Mouse (Mus musculus) lung, embryonic 16.5 days (tissue): ENCODE data around the gene Itgb5. TPM values are rescaled to one million over a fixed set of nuclear protein-coding genes. Genes with fewer than 3 reads are reported as not detected.

Experiments
- ATAC-seq: fragments of 200-750 bp; cut with Nextera tagmentation; 2 replicates; pipeline ENCODE4 v1.8.0; 2017; ENCODE audit warnings: low read depth, mild to moderate bottlenecking, moderate library complexity
- H3K27ac ChIP-seq: fragments of 300-500 bp; sonication (generic); 2 replicates; pipeline ENCODE4 v1.5.1; 2014; ENCODE audit warnings: mild to moderate bottlenecking, control low read depth, low read length
- H3K27me3 ChIP-seq: fragments of 300-500 bp; sonication (generic); 2 replicates; pipeline ENCODE4 v1.6.1; 2014; ENCODE audit warnings: low read depth, low read length, mixed read lengths; ENCODE audit not compliant: control insufficient read depth, insufficient read depth
- H3K36me3 ChIP-seq: fragments of 300-500 bp; sonication (generic); 2 replicates; pipeline ENCODE4 v1.6.1; 2014; ENCODE audit warnings: low read length; ENCODE audit not compliant: control insufficient read depth, insufficient read depth
- H3K4me1 ChIP-seq: fragments of 300-500 bp; sonication (generic); replicated peaks from 2 replicates; pipeline ENCODE4 v1.6.1; 2014; ENCODE audit warnings: low read length, mixed read lengths; ENCODE audit not compliant: control insufficient read depth, insufficient read depth
- H3K4me2 ChIP-seq: fragments of 300-500 bp; sonication (generic); 2 replicates; pipeline ENCODE4 v1.6.1; 2014; ENCODE audit warnings: low read depth, low read length, control low read depth
- H3K4me3 ChIP-seq: fragments of 300-500 bp; sonication (generic); 2 replicates; pipeline ENCODE4 v1.5.1; 2014; ENCODE audit warnings: mild to moderate bottlenecking, low read length, control low read depth
- H3K9ac ChIP-seq: fragments of 300-500 bp; sonication (generic); 2 replicates; pipeline ENCODE4 v1.6.1; 2014; ENCODE audit warnings: low read length, control low read depth
- H3K9me3 ChIP-seq: fragments of 300-500 bp; sonication (generic); 2 replicates; pipeline ENCODE4 v1.6.1; 2016; ENCODE audit warnings: low read length; ENCODE audit not compliant: control insufficient read depth
- WGBS: fragments of 180-500 bp; shearing (Covaris S2); extraction: QIAGEN DNeasy Blood & Tissue Kit; methylation state at CpG from one replicate; pipeline ENCODE4 v1.1.7; 2014; 5-methylcytosine and 5-hydroxymethylcytosine counted together
- polyA plus RNA-seq: library from polyadenylated mRNA; unstranded; fragments of >200 nt; fragmentation: Nextera tagmentation; extraction: Ambion mirVana; gene quantifications from 2 replicates; pipeline ENCODE4 v1.2.1, GENCODE M21; 2015

The Itgb5 gene
- polyA plus RNA-seq, 1 experiment from 2014 or later: 10.9 TPM

GRCm38 (mm10) chr16:33891561-33892281 is 62.3 kb downstream of the Itgb5 start:
- peak; percentile 76 for ATAC-seq
- Histone ChIP-seq H3K4me2 (peak overlapping the region; percentile 55), H3K27me3 (no peaks in the 10 kb centered on the region), H3K9ac (peak overlapping the region; percentile 23), H3K9me3 (no peaks in the 10 kb centered on the region), H3K4me3 (peak overlapping the region; percentile 35), H3K4me1 (peaks cover 35% of the 10 kb centered on the region), H3K27ac (peak overlapping the region; percentile 87), H3K36me3 (no peaks in the 10 kb centered on the region)
- WGBS: 6% methylated on average over 14 of the region's 14 CpGs

DNA sequence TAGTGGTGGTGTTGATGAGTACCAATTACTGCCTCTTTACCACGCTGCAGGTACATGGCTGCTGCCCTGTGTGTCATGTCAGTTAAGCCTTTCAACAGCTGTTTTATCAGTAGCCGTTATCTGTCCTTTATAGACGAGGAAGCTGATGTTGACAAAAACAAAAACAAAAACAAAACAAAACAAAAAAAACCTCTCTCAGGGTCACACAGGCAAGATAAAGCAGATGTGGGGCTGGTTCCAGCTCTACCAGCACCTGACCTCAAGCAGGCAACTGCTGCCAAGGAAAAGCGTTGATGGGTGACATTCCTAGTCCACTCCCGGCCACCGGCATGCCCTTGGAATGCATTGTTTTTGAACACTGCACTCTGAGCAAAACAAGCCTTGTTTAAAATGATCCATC is 63.1 kb downstream of the Itgb5 start:
- Histone ChIP-seq H3K4me2 (peak overlapping the region; percentile 55), H3K9me3 (no peaks in the 10 kb centered on the region), H3K27me3 (no peaks in the 10 kb centered on the region), H3K27ac (peak overlapping the region; percentile 87; the same call in 1 of the 2 replicates), H3K9ac (no peak overlapping the region), H3K4me3 (no peak overlapping the region), H3K4me1 (peaks cover 32% of the 10 kb centered on the region), H3K36me3 (no peaks in the 10 kb centered on the region)
- 17% methylated on average over 6 of the region's 6 CpGs for WGBS
- ATAC-seq: no peak

DNA sequence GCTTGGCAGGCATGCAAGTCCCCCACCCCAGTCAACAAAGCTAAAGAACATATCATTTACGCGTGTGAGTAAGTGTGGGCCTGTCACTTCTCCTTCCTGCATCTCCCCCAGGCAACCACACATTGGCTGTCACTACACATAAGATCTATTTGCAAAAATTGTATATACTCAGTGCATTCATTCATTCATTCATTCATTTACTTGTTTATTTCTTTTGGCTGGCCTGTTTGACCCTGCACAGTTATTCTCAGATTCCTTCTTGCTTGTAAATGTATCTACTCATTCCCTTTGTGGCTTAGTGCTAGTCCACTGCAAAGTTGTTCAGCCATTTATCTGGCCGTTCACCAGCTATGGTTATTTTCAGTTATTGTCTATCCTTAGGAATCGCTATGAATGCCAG is 64.3 kb downstream of the Itgb5 start:
- H3K9ac ChIP-seq: no peak overlapping the region
- no peak overlapping the region for H3K4me3 ChIP-seq
- no peaks in the 10 kb centered on the region for H3K27me3 ChIP-seq
- no peak overlapping the region for H3K4me2 ChIP-seq
- H3K36me3 ChIP-seq: no peaks in the 10 kb centered on the region
- H3K27ac ChIP-seq: no peak overlapping the region
- no peak for ATAC-seq
- H3K4me1 ChIP-seq: peaks cover 32% of the 10 kb centered on the region
- WGBS: 79% methylated on average over 4 of the region's 4 CpGs
- no peaks in the 10 kb centered on the region for H3K9me3 ChIP-seq

DNA sequence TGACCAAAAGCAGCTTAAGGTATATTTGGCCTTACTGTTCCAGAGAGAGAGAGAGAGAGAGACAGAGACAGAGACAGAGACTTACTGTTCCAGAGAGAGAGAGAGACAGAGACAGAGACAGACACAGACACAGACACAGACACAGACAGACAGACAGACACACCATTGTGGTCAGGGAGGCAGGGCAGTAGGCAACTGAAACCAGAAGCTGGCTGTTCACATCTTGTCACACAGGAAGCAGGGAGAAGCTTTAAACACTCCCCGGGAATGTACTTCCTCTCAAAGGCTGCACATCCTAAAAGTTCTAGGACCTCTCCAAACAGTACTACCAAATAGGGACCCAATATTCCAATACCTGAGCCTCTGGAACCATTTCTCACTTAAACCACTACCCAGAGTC is 65.0 kb downstream of the Itgb5 start:
- no peaks in the 10 kb centered on the region for H3K36me3 ChIP-seq
- no peak overlapping the region for H3K9ac ChIP-seq
- H3K27ac ChIP-seq: no peak overlapping the region
- no peak overlapping the region for H3K4me3 ChIP-seq
- no peak overlapping the region for H3K4me2 ChIP-seq
- H3K4me1 ChIP-seq: peaks cover 32% of the 10 kb centered on the region
- ATAC-seq: no peak
- 14% methylated on average over 1 of the region's 1 CpGs for WGBS
- H3K27me3 ChIP-seq: no peaks in the 10 kb centered on the region
- no peaks in the 10 kb centered on the region for H3K9me3 ChIP-seq

- H3K4me3 ChIP-seq: no peak overlapping the region
- H3K9me3 ChIP-seq: no peaks in the 10 kb centered on the region
- 40% methylated on average over 7 of the region's 7 CpGs for WGBS
- H3K9ac ChIP-seq: no peak overlapping the region
- no peaks in the 10 kb centered on the region for H3K27me3 ChIP-seq
- peaks cover 28% of the 10 kb centered on the region for H3K4me1 ChIP-seq
- no peaks in the 10 kb centered on the region for H3K36me3 ChIP-seq
- H3K4me2 ChIP-seq: no peak overlapping the region
- peak; percentile 14; the same call in 1 of the 2 replicates for ATAC-seq
- H3K27ac ChIP-seq: peak overlapping the region; percentile 38; the same call in 1 of the 2 replicates
These were observed 66.2 kb downstream of the Itgb5 start for GRCm38 (mm10) chr16:33895690-33896089.

- Histone ChIP-seq H3K27me3 (no peaks in the 10 kb centered on the region), H3K4me2 (no peak overlapping the region), H3K4me1 (peaks cover 17% of the 10 kb centered on the region), H3K4me3 (no peak overlapping the region), H3K27ac (no peak overlapping the region), H3K9me3 (no peaks in the 10 kb centered on the region), H3K9ac (no peak overlapping the region), H3K36me3 (no peaks in the 10 kb centered on the region)
- ATAC-seq: no peak
- WGBS: 94% methylated on average over 7 of the region's 7 CpGs
These were observed 67.3 kb downstream of the Itgb5 start for GRCm38 (mm10) chr16:33896801-33897200.

DNA sequence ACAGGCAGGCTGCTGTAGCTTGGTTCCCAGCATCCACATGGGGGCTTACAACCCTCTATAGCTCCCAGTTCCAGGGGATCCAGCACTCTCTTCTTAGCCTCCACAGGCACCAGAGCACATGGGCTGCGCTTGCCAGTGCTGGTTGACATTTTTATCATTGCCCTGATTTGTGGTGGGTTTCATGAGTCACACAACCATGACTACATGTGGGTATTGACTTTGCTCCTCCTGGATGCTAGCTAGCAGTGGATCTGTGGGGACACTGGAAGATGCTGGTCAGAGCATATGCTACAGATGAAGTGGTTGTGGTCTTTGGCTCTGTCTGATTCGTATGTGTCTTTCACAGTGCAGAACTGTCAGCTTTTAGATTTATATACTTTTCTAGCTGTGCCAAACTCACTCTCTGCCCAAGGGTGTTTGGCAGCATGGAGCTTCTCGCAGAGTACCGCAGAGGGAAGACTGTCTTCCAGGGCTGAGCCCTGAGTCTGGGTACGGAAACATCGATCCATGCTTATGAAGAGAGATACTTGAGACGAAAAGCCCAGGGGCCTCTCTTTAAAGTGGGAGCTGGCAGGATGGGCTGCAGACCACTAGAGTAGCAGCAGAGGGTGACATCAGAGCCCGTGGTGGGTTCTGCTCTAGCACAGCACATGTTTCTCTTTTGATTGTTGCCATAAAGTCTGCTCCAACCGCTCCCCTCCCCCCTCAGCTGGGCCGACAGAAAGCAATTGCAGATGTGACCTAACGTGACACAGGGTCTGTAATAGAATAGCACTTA is 74.4 kb downstream of the Itgb5 start:
- Histone ChIP-seq H3K9me3 (no peaks in the 10 kb centered on the region), H3K4me3 (no peak overlapping the region), H3K36me3 (no peaks in the 10 kb centered on the region), H3K4me2 (no peak overlapping the region), H3K9ac (no peak overlapping the region), H3K27ac (peak overlapping the region; percentile 21; the same call in 1 of the 2 replicates), H3K27me3 (no peaks in the 10 kb centered on the region), H3K4me1 (peaks cover 11% of the 10 kb centered on the region; the same call in 1 of the 2 replicates)
- ATAC-seq: peak; percentile 65
- 37% methylated on average over 11 of the region's 11 CpGs for WGBS

- ATAC-seq: peak; percentile 53; the same call in 1 of the 2 replicates
- Histone ChIP-seq H3K4me3 (no peak overlapping the region), H3K4me1 (peaks cover 11% of the 10 kb centered on the region; the same call in 1 of the 2 replicates), H3K27me3 (no peaks in the 10 kb centered on the region), H3K4me2 (no peak overlapping the region), H3K27ac (no peak overlapping the region; the same call in 1 of the 2 replicates), H3K9me3 (no peaks in the 10 kb centered on the region), H3K9ac (no peak overlapping the region), H3K36me3 (no peaks in the 10 kb centered on the region)
- 50% methylated on average over 5 of the region's 5 CpGs for WGBS
These were observed 75.1 kb downstream of the Itgb5 start for GRCm38 (mm10) chr16:33904553-33904952.

DNA sequence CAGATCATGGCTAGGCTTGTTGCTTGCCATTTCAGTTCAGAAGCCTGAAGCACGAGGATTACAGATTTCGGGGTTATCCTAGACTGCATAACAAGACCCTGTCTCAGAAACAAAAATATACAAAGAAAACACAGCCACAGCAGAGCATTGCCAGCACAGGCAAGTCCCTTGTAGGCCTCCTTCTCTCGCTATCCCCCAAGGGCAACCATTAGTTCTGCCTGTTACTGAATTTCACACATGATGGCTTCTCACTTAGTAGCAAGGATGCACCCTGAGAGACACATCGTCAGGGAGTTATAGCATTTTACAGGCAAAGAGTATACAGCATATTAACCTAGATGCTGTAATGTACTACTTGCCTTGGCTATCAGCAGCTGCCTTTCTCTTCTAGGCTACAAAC is 78.8 kb downstream of the Itgb5 start:
- H3K27ac ChIP-seq: no peak overlapping the region

More for the DNA sequence above, 78.8 kb downstream of the Itgb5 start:
- Histone ChIP-seq H3K9ac (no peak overlapping the region), H3K27me3 (no peaks in the 10 kb centered on the region), H3K4me3 (no peak overlapping the region), H3K4me2 (no peak overlapping the region), H3K9me3 (no peaks in the 10 kb centered on the region), H3K4me1 (peaks cover 11% of the 10 kb centered on the region; the same call in 1 of the 2 replicates), H3K36me3 (0 out of 2 replicates have a peak, but pooled peaks cover 2% of the 10 kb centered on the region)
- whole genome bisulfite sequencing: 72% methylated on average over 4 of the region's 4 CpGs
- no peak for ATAC-seq
